Mouse (Mus musculus): ENCODE measurements at regions not wholly inside any gene's neighbourhood (a gene's known extent, or its start where the extent isn't known, plus 50 kb on each side); places are given as distances from the start of the nearest gene placed in this dataset.

DNA sequence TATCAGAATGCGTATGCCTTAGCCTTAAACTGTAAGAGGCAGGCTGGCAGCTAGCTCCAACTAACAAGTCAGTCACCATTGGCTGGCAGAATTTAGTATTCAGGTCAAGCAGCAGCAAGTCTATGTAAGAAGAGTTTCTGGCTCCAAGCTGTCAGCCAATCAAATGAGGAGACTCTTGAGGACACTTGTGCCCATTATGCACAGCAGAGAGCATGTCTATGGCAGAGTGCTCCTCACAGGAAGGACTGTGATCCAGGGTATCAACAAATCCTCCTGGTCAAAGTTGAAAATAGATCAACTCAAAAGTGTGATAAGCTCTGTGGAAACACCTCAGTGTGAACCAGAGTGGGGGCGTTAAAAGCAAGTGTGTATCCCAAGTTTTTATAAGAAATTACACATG, 156.0 kb upstream of the Speer2 start:
- TF ChIP-seq CTCF (IDR thresholded peaks at IDR 0.05; ENCODE audit: low read depth) (no peak), EP300 (IDR thresholded peaks at IDR 0.05; ENCODE audit: low read depth) (no peak)
